Mouse (Mus musculus) left cerebral cortex, adult 9 months (tissue): Measurements from ENCODE around the gene Gm2696.
"Not testable (repeated sequence)": the region's sequence is repeated elsewhere in the genome, so short reads cannot be mapped to it uniquely, and the experiment has no call there.

Experiments
- DNase-seq, 2 experiments: peaks; one replicate each; pipeline ENCODE4 v3.0.0; 2022; ENCODE audit warnings: low spot score in 2 of 2

Gene Gm2696

DNA sequence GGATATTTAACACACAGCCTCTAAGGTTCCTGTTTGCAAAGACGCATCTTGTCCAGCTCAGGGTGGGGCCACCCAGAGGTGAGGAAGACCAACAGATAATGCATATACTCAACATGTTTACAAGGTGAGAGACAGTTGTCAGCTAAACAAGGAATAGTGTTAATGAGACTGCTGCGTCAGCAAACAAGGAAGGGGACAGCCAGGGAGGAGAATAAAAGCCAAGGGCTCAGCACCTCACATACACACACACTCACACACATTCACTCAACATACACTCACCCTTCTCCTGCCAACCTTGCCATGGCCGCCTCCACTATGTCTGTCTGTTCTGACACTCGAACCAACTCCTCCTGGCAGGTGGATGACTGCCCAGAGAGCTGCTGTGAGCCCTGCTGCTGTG, at the start of gene Gm2696:
TSS of gene Gm2696 (plus strand) at position 301 of the 400 bp plus-strand sequence.
- no peak for DNase-seq

DNA sequence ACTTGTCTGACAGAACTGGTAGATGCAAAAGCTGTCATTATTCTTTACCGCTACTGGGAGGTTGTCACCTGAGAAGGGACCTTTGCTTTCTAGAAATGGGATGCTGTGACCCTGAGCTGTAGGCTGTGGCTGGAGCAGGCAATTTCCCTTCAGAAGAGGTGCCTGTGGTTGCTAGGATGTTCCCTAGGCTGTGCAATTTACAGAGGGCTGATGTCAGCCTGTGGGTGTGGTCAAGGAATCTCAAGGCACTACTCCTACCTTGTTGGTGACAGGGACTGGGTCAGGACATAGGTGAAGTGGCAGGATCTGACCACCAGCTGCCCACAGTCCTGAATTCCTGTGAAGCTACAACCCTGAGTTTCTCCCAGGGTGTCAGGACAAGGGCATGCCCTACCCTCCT, 44.8 kb upstream of the Gm2696 start:
- DNase-seq = no peak

DNA sequence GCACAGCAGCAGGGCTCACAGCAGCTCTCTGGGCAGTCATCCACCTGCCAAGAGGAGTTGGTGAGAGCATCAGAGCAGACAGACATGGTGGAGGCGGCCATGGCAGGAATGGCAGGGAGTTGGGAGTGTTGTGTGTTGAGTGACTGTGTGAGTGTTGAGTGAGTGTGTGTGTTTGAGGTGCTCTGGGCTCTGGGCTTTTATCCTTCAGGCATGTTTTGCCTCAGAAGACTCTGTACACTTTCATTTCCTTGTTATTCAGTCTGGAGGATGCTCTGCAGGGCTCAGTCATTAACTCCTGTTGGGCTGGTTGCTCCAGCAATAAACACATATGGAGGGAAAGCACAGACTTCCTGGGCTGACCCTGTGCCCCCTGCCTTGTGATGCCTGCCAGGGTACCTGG, 43.3 kb upstream of the Gm2696 start, which contains the start of gene Gm3238:
TSS of gene Gm3238 (minus strand) at position 101 of the 400 bp plus-strand sequence.
- DNase-seq = not testable (repeated sequence)

DNA sequence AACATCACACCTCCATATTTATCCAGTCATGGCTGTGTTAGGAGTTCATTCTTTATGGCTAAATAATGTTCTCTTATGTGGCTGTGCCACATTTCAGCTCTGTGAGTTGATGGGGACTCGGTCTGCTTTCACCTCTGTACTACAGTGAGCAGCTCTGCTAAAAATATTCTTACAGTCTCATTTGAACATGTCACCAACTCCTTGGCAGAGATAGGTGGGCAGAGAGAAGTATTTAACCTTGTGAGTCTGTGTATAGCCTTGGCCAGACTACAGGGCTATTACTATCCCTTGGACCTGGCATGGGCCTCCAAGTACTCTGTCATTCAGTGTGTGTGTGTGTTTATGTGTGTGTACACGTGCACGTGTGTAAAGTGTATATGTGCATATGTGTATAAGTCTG, 42.3 kb upstream of the Gm2696 start:
- not testable (repeated sequence) for DNase-seq

DNA sequence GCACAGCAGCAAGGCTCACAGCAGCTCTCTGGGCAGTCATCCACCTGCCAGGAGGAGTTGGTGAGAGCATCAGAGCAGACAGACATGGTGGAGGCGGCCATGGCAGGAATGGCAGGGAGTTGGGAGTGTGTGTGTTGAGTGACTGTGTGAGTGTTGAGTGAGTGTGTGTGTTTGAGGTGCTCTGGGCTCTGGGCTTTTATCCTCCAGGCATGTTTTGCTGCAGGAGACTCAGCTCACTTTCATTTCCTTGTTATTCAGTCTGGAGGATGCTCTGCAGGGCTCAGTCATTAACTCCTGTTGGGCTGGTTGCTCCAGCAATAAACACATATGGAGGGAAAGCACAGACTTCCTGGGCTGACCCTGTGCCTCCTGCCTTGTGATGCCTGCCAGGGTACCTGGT, 37.6 kb upstream of the Gm2696 start, which contains the start of gene Gm7138:
TSS of gene Gm7138 (minus strand) at position 101 of the 400 bp plus-strand sequence.
- not testable (repeated sequence) for DNase-seq

DNA sequence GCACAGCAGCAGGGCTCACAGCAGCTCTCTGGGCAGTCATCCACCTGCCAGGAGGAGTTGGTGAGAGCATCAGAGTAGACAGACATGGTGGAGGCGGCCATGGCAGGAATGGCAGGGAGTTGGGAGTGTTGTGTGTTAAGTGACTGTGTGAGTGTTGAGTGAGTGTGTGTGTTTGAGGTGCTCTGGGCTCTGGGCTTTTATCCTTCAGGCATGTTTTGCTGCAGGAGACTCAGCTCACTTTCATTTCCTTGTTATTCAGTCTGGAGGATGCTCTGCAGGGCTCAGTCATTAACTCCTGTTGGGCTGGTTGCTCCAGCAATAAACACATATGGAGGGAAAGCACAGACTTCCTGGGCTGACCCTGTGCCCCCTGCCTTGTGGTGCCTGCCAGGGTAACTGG, 32.0 kb upstream of the Gm2696 start, which contains the start of gene Gm3250:
TSS of gene Gm3250 (minus strand) at position 101 of the 400 bp plus-strand sequence.
- DNase-seq = not testable (repeated sequence)

DNA sequence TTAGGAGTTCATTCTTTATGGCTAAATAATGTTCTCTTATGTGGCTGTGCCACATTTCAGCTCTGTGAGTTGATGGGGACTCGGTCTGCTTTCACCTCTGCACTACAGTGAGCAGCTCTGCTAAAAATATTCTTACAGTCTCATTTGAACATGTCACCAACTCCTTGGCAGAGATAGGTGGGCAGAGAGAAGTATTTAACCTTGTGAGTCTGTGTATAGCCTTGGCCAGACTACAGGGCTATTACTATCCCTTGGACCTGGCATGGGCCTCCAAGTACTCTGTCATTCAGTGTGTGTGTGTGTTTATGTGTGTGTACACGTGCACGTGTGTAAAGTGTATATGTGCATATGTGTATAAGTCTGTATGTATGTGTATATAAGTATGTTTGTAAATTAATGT, 31.1 kb upstream of the Gm2696 start:
- DNase-seq = not testable (repeated sequence)

DNA sequence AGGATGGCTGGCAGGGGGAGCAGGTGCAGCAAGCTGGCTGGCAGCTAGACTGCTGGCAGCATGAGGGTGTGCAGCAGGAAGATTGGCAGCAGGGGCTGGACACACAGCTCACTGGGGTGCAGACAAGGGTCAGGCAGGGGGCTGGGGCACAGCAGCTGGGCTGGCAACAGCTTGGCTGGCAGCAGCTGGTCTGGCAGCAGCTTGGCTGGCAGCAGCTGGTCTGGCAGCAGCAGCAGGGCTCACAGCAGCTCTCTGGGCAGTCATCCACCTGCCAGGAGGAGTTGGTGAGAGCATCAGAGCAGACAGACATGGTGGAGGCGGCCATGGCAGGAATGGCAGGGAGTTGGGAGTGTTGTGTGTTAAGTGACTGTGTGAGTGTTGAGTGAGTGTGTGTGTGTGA, 26.6 kb upstream of the Gm2696 start, which contains the start of gene Gm7137:
TSS of gene Gm7137 (minus strand) at position 325 of the 400 bp plus-strand sequence.
- not testable (repeated sequence) for DNase-seq

DNA sequence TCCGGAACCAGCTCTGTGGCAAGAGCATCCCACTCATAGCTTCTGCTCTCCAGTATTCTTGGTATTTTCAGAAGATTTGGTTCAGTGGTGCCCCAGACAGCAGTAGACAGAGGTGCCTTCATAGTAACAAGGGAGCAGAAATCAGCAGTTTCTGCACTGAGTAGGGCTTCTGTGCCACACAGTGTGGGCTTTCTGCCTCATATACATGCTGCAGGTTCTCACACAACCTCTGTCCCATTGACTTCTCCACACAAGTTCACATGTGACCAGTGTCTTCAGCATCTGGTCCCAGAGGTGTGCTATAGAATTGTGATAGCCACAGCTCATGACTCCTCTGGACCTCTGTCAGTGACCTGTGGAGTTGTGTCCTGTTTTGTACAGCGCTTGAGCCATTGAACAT, 25.9 kb upstream of the Gm2696 start:
- DNase-seq = no peak

DNA sequence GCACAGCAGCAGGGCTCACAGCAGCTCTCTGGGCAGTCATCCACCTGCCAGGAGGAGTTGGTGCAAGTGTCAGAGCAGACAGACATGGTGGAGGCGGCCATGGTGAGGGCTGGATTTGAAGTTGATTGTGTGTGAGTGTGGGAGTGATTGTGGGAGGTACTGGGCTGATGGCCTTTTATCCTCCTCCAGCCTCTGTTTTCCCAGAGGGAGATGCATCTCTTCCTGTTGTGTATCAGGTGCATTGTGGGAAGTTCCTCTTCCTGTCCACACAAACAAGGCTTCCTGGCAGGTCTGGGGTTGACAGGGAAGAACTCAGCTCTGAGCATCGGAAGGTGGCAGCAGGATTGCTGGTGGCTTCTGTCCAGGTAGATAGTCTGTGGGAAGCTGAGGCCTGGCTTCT, 19.5 kb upstream of the Gm2696 start, which contains the start of gene Gm9639:
TSS of gene Gm9639 (minus strand) at position 101 of the 400 bp plus-strand sequence.
- no peak for DNase-seq

DNA sequence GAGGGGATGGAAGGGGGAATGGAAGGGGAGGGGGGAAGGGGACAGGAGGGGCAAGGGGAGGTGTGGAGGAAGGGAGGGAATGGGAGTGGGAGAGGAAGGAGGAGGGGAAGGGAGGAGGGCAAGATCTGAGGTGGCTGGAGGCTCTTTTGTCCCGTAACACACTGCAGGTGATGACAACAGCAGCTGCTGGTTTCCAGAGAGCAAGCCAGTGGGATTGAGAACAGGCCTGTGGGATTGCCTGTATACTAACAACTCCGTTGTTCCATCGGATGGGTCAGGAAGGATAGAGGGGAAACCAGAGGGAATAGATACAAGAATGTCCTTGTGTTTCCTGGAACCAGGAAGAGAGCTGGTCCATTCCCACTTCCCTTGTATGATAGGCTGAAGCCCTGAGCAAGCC, 16.8 kb upstream of the Gm2696 start:
- no peak for DNase-seq

DNA sequence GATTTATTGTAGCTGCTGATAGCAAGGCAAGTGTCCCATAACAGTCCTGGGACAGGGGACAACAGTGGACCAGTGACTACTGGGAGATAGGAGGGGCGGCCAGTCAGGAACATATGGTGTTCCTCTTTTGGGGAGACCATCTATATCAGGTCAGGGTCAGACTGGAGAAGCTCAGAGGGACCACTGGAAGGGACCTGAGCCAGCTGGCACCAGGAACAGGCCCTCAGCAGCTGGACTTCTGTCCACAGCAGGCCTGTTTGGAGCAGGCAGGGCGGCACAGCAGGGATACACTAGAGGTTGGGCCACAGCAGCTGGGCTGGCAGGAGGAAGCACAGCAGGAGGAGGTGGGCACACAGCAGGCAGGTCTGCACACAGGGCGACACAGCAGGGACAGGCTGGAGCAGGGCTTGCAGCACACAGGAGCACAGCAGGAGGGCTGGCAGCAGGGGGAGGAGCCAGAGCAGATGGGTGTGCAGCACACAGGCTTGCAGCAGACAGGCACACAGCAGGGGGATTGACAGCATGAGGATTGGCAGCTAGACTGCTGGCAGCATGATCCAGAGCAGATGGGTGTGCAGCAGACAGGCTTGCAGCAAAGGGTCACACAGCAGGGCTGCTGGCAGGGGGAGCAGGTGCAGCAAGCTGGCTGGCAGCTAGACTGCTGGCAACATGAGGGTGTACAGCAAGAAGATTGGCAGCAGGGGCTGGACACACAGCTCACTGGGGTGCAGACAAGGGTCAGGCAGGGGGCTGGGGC, 16.1 kb upstream of the Gm2696 start:
- not testable (repeated sequence) for DNase-seq

DNA sequence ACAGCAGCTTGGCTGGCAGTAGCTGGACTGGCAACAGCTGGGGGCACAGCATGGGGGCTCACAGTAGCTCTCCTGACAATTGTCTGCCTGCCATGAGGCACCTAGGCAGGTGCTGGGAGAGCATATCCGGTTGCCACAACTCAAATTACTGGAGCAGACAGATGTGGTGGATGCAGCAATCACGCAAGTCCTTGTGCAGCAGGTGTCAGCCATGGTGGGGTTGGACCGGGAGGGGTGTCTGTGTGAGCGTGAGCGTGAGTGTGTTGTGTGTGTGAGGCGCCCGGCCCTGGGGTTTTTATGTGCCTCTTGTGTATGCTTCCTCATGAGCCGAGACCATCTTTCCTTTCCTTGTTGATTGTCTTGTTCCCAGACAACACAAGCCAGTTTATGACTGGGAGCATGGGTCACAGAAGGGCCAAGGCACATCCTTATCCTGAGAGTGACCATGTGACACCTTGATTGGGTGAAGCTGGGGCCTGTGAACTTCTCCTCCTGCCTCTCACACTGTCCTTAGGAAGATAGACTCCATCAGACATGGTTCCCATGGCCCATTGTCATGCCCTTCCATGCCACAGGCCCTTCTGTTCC, 15.5 kb upstream of the Gm2696 start, which contains the start of gene Gm19668:
TSS of gene Gm19668 (minus strand) at position 213 of the 588 bp plus-strand sequence.
- DNase-seq = no peak

DNA sequence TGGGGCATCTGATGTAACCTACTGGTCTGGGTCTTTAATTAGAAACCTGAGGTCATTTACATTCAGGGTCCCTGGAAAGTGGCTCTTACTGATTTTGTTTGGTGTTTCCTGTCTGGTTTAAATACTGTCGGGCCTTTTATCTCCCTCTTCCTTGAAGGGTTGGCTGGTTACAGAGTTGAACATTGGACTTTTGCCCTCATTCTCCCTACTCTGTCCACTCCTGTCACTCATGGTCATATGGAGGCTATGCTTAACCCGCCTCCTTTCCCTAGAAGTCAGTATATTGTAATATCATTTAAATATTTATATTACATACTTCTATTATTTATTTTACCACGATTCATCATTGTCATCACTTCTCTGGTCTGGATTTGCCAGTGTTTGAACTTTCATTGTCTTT, 10.4 kb upstream of the Gm2696 start:
- DNase-seq = no peak

DNA sequence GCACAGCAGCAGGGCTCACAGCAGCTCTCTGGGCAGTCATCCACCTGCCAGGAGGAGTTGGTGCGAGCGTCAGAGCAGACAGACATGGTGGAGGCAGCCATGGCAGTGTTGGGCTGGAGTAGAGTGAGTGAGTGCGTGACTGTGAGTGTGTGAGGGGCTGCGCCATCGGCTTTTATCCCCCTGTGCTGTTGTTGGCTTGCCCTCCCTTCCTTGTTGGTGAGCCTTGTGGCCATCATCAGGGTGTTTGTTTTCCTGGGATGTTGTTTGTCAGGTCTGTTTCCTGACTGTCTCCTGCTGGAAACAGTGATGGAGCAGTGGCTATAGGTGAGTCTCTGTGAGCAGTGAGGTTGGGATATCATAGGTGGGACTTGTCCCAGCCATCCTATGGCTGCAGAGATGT, 2.7 kb upstream of the Gm2696 start, which contains the start of gene Gm9507:
TSS of gene Gm9507 (minus strand) at position 101 of the 400 bp plus-strand sequence.
- DNase-seq = no peak

DNA sequence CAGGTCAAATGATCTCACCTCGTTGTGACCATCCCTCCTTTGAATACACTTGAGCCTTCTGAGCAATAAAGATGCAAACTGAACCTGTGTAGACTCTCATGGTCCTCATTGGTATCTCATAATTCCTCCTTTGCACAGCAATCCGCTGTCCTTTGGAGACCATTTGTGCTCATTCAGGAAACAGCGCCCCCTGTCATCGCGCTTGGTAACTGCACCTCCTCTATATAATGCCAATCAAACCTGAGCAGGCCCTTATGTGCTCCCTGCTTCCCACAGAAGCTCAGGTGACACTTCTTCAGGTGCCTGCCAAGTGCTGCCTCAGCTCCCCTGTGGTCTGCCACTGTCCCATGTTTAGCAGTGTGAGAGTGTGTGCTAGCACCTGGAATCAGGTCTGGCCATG, 1.0 kb downstream of the Gm2696 start:
- DNase-seq = no peak

DNA sequence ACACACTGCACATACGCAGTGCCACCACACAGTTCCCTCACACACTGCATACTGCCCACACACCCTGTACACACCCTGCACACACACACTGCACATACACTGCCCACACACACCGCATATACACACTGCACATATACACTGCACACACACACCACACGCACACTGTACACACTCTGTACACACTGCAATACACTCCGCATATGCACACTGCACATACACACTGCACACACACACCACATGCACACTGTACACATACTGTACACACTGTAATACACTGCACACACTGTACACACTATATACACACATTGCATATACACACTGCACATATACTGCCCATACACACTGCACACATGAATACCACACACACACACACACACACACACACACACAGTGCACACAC, 4.0 kb downstream of the Gm2696 start:
- DNase-seq = no peak

DNA sequence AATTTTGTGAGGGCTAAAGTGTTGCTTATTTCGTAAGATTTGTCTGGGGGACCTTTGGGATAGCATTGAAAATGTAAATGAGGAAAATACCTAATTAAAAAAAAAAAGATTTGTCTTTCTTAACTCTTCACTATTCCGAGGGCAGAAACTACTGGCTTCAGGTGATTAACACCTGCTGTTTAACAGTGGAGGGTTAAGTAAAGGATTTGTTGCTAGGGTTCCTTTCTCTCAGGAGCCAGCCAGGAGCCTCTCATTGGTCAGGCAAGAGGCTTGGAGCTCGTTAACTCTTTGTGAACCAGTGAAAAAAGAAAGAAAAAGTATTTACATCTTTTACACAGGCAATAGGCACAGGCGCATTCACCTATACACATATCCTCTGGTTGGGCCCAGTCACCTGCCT, 4.7 kb downstream of the Gm2696 start:
- no peak for DNase-seq

DNA sequence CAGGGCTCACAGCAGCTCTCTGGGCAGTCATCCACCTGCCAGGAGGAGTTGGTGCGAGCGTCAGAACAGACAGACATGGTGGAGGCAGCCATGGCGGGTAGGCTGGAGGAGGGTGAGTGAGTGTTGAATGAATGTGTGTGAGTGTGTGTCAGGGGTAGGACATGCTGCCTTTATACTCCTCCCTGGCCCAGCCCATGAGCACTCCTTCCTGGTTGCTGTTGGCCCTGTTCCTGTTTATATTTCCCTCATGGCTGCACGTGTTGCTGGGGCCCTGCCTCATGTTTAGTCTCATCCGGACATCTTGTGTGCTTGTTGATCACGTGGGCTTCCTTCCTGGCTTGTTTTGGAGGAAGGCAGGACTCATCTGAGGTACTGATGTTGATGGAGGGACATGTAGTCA, 12.5 kb downstream of the Gm2696 start, which contains the start of gene Krtap10-4:
TSS of gene Krtap10-4 (minus strand) at position 145 of the 400 bp plus-strand sequence.
- DNase-seq = no peak

DNA sequence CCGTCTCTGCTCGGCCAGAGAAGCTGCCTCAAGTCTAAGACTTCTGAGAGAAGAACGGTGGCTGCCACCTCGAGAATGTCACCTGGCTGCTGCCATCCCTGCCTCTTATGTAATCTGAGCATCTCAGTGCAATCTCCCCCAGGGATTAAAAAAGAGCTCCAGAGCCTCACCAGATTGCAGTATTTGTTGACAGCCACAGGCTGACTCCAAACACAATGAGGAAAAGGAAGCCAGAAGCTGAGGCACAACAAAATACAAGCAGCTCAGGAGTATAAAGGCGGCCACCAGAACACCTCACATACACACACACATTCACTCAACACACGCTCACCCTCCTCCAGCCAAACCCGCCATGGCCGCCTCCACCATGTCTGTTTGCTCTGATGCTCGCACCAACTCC, 21.2 kb downstream of the Gm2696 start, which contains the start of gene Krtap10-10:
TSS of gene Krtap10-10 (plus strand) at position 301 of the 400 bp plus-strand sequence.
- DNase-seq = peak in 1 of 2 experiments; percentile 39

DNA sequence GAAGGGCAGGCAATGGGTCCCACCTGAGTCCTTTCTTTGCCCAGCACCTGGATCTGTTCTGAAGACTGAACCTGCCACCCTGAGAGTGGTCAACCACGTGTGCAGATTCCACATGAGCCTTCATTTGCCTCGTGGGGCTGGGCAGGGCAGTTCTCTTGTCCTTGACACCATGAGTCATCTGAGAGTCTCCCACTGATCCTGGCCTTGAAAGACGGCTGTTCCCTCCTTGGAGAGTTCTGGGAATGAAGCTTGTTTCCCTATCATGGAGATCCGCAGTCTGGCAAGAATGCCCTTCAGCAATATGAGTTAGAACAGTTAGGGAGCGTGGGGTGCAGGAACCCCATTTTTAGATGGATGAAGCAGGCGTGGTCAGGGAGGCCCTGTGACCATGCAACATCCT, 24.5 kb downstream of the Gm2696 start:
- no peak for DNase-seq

DNA sequence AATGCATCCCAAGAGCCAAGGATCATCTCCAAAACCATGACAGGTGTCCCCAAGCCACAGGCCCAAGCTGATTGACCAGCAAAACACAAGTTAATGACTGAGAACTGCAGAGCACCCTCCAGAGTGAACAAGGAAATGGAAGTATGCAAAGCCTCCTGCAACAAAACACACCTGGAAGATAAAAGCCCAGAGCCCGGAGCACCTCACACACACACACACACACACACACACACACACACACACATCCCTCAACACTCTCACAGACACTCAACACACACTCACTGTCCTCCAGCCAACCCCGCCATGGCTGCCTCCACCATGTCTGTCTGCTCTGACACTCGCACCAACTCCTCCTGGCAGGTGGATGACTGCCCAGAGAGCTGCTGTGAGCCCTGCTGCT, 32.0 kb downstream of the Gm2696 start, which contains the start of gene Gm36176:
TSS of gene Gm36176 (plus strand) at position 301 of the 400 bp plus-strand sequence.
- DNase-seq = no peak
